Mouse (Mus musculus): ENCODE measurements at regions not wholly inside any gene's neighbourhood (a gene's known extent, or its start where the extent isn't known, plus 50 kb on each side); places are given as distances from the start of the nearest gene placed in this dataset.

DNA sequence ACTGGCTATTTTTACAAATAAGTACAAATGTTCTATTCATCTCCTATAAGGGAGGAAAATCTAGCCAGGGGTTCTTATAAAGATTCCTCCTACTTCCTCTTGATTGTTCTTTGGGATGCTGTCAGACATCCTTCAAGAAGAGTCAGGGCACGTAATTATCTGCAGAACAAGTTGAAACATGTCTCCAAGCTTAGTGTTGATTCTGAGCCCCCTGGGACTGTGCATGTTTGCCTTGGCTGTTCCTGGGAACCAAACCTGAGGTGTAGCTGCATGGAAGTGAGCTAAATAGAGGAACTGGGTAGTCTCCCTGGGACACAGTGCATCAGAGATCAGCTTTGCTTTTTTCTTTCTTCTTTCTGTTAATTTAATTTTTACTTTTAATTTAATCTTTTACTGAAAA lies 484.8 kb upstream of the 4930452B06Rik start:
- TF ChIP-seq CTCF (IDR thresholded peaks at IDR 0.05; ENCODE audit: low read depth) (no peak), EP300 (IDR thresholded peaks at IDR 0.05; ENCODE audit: low read depth) (no peak)
